Mouse (Mus musculus) limb, embryonic 13.5 days (tissue): Measurements from ENCODE around the gene Anp32e. TPM values are rescaled to one million over a fixed set of nuclear protein-coding genes. Genes with fewer than 3 reads are reported as not detected.
"Not testable (repeated sequence)": the region's sequence is repeated elsewhere in the genome, so short reads cannot be mapped to it uniquely, and the experiment has no call there.

Experiments
- ATAC-seq: fragments of 200-750 bp; cut with Nextera tagmentation; 2 replicates; pipeline ENCODE4 v1.8.0; 2017; ENCODE audit warnings: low read depth, moderate number of reproducible peaks, moderate TSS enrichment; ENCODE audit not compliant: low FRiP score
- H3K27ac ChIP-seq: fragments of 300-500 bp; sonication (generic); 2 replicates; pipeline ENCODE4 v1.5.1; 2015; ENCODE audit warnings: inconsistent platforms, mild to moderate bottlenecking, moderate library complexity
- H3K27me3 ChIP-seq: fragments of 300-500 bp; sonication (generic); 2 replicates; pipeline ENCODE4 v1.6.1; 2015; ENCODE audit warnings: mild to moderate bottlenecking, inconsistent platforms
- H3K36me3 ChIP-seq: fragments of 300-500 bp; sonication (generic); 2 replicates; pipeline ENCODE4 v1.6.1; 2015; ENCODE audit warnings: inconsistent platforms, mild to moderate bottlenecking, moderate library complexity
- H3K4me1 ChIP-seq: fragments of 300-500 bp; sonication (generic); 2 replicates; pipeline ENCODE4 v1.6.1; 2015; ENCODE audit warnings: inconsistent platforms
- H3K4me2 ChIP-seq: fragments of 300-500 bp; sonication (generic); replicated peaks from 2 replicates; pipeline ENCODE4 v1.6.1; 2015; ENCODE audit warnings: inconsistent platforms, mild to moderate bottlenecking, moderate library complexity
- H3K4me3 ChIP-seq: fragments of 300-500 bp; sonication (generic); 2 replicates; pipeline ENCODE4 v1.5.1; 2015; ENCODE audit warnings: moderate library complexity, mild to moderate bottlenecking, inconsistent platforms
- H3K9ac ChIP-seq: fragments of 300-500 bp; sonication (generic); 2 replicates; pipeline ENCODE4 v1.6.1; 2015; ENCODE audit warnings: mild to moderate bottlenecking, inconsistent platforms
- H3K9me3 ChIP-seq: fragments of 300-500 bp; sonication (generic); 2 replicates; pipeline ENCODE4 v1.6.1; 2016; ENCODE audit warnings: inconsistent platforms
- WGBS: fragments of 180-500 bp; shearing (Covaris S2); methylation state at CpG from one replicate; pipeline ENCODE4 v1.1.7; 2015; 5-methylcytosine and 5-hydroxymethylcytosine counted together
- polyA plus RNA-seq: library from polyadenylated mRNA; unstranded; fragments of >200 nt; fragmentation: Nextera tagmentation; extraction: Ambion mirVana; gene quantifications from 2 replicates; pipeline ENCODE4 v1.2.1, GENCODE M21; 2015

The Anp32e gene
- 231 and 249 TPM in 2 replicates for polyA plus RNA-seq

- Histone ChIP-seq H3K9me3 (no peaks in the 10 kb centered on the region), H3K4me2 (peak within 1 kb of the TSS; percentile 74), H3K27ac (peak within 1 kb of the TSS; percentile 94), H3K36me3 (peaks cover 7% of the 10 kb centered on the region), H3K27me3 (no peaks in the 10 kb centered on the region), H3K9ac (peak within 1 kb of the TSS; percentile 99), H3K4me1 (peaks cover 12% of the 10 kb centered on the region), H3K4me3 (peak within 1 kb of the TSS; percentile 94)
- ATAC-seq: peak; percentile 100
- under 1% methylated on average over 49 of the region's 49 CpGs for WGBS
Measured at GRCm38 (mm10) chr3:95928658-95929503, at the start of gene Anp32e. Gene Anp32e, plus strand, starts transcription at chr3:95929246.

GRCm38 (mm10) chr3:95881979-95882815, 46.8 kb upstream of the Anp32e start, which contains the start of gene Ciart:
Gene Ciart, minus strand, starts transcription at chr3:95882251.
- peak within 1 kb of the TSS; percentile 100 for H3K4me2 ChIP-seq
- ATAC-seq: peak; percentile 100
- no peaks in the 10 kb centered on the region for H3K27me3 ChIP-seq
- H3K36me3 ChIP-seq: no peaks in the 10 kb centered on the region
- peak within 1 kb of the TSS; percentile 63 for H3K9ac ChIP-seq
- peak within 1 kb of the TSS; percentile 58 for H3K4me3 ChIP-seq
- peaks cover 16% of the 10 kb centered on the region for H3K4me1 ChIP-seq
- no peak within 1 kb of the TSS for H3K27ac ChIP-seq
- H3K9me3 ChIP-seq: no peaks in the 10 kb centered on the region
- WGBS: under 1% methylated on average over 66 of the region's 66 CpGs

DNA sequence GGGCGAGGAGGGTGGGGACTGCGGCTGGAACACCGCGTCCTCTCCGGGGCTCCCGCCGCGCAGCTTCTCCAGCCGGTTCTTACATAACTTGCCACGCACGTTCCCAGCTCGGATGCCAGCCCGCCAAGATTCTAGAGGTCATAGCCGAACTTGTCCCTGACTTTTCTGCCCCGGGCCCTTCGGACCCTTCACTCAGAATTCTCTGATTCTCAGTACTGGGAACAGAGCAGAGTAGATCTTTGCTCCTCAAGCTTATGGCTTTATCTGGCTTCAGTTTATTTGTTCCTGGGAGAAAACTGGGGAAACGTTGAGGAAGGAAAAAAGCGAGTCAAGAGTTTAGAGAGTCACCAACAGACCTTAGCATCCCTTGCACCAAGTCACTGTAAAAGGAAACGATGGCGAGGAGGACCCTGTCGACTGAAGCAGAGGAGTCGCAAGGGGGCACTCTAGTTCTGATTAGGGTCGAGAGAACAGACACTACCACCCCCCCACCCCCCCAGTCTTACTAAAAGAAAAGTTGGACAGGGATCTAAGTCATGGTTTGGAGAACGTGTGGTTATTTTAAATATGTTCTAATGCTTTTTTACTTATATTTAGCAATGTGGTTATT, 46.1 kb upstream of the Anp32e start:
- peak overlapping the region; percentile 58 for H3K4me3 ChIP-seq
- 2% methylated on average over 24 of the region's 24 CpGs for WGBS
- H3K36me3 ChIP-seq: no peaks in the 10 kb centered on the region
- peaks cover 16% of the 10 kb centered on the region for H3K4me1 ChIP-seq
- H3K9me3 ChIP-seq: no peaks in the 10 kb centered on the region
- no peak overlapping the region for H3K27ac ChIP-seq
- H3K9ac ChIP-seq: peak overlapping the region; percentile 60
- peak overlapping the region; percentile 100 for H3K4me2 ChIP-seq
- no peak for ATAC-seq
- H3K27me3 ChIP-seq: no peaks in the 10 kb centered on the region

- ATAC-seq: no peak
- H3K4me1 ChIP-seq: peaks cover 16% of the 10 kb centered on the region
- 59% methylated on average over 5 of the region's 5 CpGs for WGBS
- no peaks in the 10 kb centered on the region for H3K36me3 ChIP-seq
- H3K27me3 ChIP-seq: no peaks in the 10 kb centered on the region
- H3K27ac ChIP-seq: no peak overlapping the region
- H3K9me3 ChIP-seq: no peaks in the 10 kb centered on the region
- H3K4me3 ChIP-seq: no peak overlapping the region
- no peak overlapping the region for H3K9ac ChIP-seq
- no peak overlapping the region for H3K4me2 ChIP-seq
Measured at GRCm38 (mm10) chr3:95884400-95884799, 44.6 kb upstream of the Anp32e start.

DNA sequence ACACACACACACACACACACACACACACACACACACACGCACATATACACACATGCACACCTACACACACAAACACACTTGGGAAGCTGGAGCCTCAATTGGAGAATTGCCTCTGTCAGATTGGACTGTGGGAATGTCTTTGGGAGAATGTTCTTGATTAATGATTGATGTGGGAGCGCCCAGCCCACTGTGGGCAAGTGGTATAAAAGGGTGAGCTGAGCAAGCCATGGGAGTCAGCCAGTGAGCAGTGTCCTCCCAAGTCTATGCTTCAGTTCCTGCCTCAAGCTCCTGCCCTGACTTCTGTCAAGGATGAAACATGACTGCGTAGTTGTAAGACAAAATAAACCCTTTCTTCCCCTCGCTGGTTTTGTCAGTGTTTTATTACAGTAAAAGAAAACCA, 41.5 kb upstream of the Anp32e start:
- H3K9me3 ChIP-seq: no peaks in the 10 kb centered on the region
- no peaks in the 10 kb centered on the region for H3K36me3 ChIP-seq
- H3K27ac ChIP-seq: no peak overlapping the region
- no peak overlapping the region for H3K4me2 ChIP-seq
- ATAC-seq: no peak
- H3K9ac ChIP-seq: no peak overlapping the region
- 71% methylated on average over 4 of the region's 4 CpGs for WGBS
- H3K27me3 ChIP-seq: no peaks in the 10 kb centered on the region
- no peak overlapping the region for H3K4me3 ChIP-seq
- H3K4me1 ChIP-seq: peaks cover 25% of the 10 kb centered on the region

- H3K27me3 ChIP-seq: no peaks in the 10 kb centered on the region
- H3K9ac ChIP-seq: no peak overlapping the region
- no peaks in the 10 kb centered on the region for H3K36me3 ChIP-seq
- 20% methylated on average over 3 of the region's 3 CpGs for WGBS
- no peak overlapping the region for H3K4me3 ChIP-seq
- ATAC-seq: no peak
- peaks cover 30% of the 10 kb centered on the region for H3K4me1 ChIP-seq
- no peak overlapping the region for H3K4me2 ChIP-seq
- no peaks in the 10 kb centered on the region for H3K9me3 ChIP-seq
- H3K27ac ChIP-seq: no peak overlapping the region
Measured at GRCm38 (mm10) chr3:95889664-95890063, 39.4 kb upstream of the Anp32e start.

GRCm38 (mm10) chr3:95891211-95892065, 37.6 kb upstream of the Anp32e start, which contains the start of gene BC028528:
Gene BC028528, minus strand, starts transcription at chr3:95892005.
- WGBS: 30% methylated on average over 12 of the region's 12 CpGs
- Histone ChIP-seq H3K9ac (peak within 1 kb of the TSS; percentile 51), H3K27ac (peak within 1 kb of the TSS; percentile 75), H3K4me1 (peaks cover 40% of the 10 kb centered on the region), H3K9me3 (no peaks in the 10 kb centered on the region), H3K36me3 (no peaks in the 10 kb centered on the region), H3K4me2 (peak within 1 kb of the TSS; percentile 65), H3K4me3 (peak within 1 kb of the TSS; percentile 27), H3K27me3 (no peaks in the 10 kb centered on the region)
- no peak for ATAC-seq

GRCm38 (mm10) chr3:95892066-95893052, 36.7 kb upstream of the Anp32e start:
- no peaks in the 10 kb centered on the region for H3K27me3 ChIP-seq
- no peaks in the 10 kb centered on the region for H3K36me3 ChIP-seq
- H3K4me1 ChIP-seq: peaks cover 40% of the 10 kb centered on the region
- peak overlapping the region; percentile 51 for H3K9ac ChIP-seq
- peak; percentile 12; the same call in 1 of the 2 replicates for ATAC-seq
- H3K4me2 ChIP-seq: peak overlapping the region; percentile 65
- peak overlapping the region; percentile 27 for H3K4me3 ChIP-seq
- H3K27ac ChIP-seq: peak overlapping the region; percentile 75; the same call in 1 of the 2 replicates
- 33% methylated on average over 11 of the region's 11 CpGs for WGBS
- H3K9me3 ChIP-seq: no peaks in the 10 kb centered on the region

- peak overlapping the region; percentile 76 for H3K4me3 ChIP-seq
- H3K4me2 ChIP-seq: peak overlapping the region; percentile 65
- H3K9me3 ChIP-seq: no peaks in the 10 kb centered on the region
- peak overlapping the region; percentile 60 for H3K9ac ChIP-seq
- peaks cover 40% of the 10 kb centered on the region for H3K4me1 ChIP-seq
- peaks cover 4% of the 10 kb centered on the region; the same call in 1 of the 2 replicates for H3K36me3 ChIP-seq
- H3K27ac ChIP-seq: peak overlapping the region; percentile 52; the same call in 1 of the 2 replicates
- ATAC-seq: no peak
- WGBS: 15% methylated on average over 7 of the region's 7 CpGs
- no peaks in the 10 kb centered on the region for H3K27me3 ChIP-seq
Measured at GRCm38 (mm10) chr3:95893126-95893525, 35.9 kb upstream of the Anp32e start.

- Histone ChIP-seq H3K27ac (peak within 1 kb of the TSS; percentile 52; the same call in 1 of the 2 replicates), H3K4me3 (peak within 1 kb of the TSS; percentile 76), H3K9ac (peak within 1 kb of the TSS; percentile 86), H3K4me1 (peaks cover 40% of the 10 kb centered on the region), H3K4me2 (peak within 1 kb of the TSS; percentile 90)
- under 1% methylated on average over 26 of the region's 43 CpGs for WGBS
- peak; percentile 98 for ATAC-seq
- H3K27me3 ChIP-seq, H3K9me3 ChIP-seq, H3K36me3 ChIP-seq: not testable (repeated sequence)
Measured at GRCm38 (mm10) chr3:95893606-95894316, 35.3 kb upstream of the Anp32e start, which contains the start of gene Aph1a. Gene Aph1a, plus strand, starts transcription at chr3:95893969.
